Mouse (Mus musculus): Measurements from ENCODE around the gene B230217C12Rik.

B230217C12Rik gene

DNA sequence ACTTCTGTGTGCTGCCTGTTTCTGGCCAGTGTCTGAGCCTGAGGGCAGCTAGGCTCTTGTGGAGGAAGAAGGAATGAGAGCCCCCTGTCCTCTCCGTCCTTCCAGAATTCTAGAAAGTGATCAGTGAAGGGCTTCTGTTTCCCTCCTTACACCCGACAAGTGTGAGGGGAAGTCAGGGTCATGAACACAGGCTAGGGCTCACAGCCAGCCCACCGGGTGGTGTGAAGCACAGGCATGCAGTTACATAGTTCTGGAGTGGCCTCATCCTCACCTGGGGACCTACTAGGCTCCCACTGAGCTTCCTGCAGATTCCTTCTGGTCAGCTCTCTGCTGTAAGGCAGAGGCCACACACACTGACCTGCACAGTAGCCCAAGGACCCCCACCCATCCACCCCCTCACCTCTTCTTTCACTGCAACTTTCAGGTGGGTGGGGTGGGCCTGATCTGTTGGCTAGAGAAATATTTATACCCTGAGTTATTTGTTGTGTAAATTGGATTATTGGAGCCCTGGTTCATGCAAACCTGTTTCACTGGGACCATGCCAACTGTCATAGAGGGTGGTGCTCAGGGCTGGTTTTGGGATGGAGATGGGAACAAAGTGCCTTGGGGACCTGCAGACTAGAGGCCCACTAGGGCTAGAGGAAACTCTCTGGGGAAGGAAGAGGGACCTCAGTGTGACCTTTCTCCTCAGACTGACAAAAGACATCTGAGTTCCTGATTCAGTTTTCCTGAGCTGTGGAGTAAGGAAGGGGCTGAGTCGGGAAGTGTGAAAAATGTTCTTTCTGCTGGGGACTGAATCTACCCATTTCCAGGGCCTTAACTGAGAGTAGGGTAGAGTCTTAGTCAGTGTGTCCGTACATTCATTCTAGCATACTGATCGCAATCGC, 31.1 kb upstream of the B230217C12Rik start:
- peak; percentile 18 for DNase-seq

DNA sequence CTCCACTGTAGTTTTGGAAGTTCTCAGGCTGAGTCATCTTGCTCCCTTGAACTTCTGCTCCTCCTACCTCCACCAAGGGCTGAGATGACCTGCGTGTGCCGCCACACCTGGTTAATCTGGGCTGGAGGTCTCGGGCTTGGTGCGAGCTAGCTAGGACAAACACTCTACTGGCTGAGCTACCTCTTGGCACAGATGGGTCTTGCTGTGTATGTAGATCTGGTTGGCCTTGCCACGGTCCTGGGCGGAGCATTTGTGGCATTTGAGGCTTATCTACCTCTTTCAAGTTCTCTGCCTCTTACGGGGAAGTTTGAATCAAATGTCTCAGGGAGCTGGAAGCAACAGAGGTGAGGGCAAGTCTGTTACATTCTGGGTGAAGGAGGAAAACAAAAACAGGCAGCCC, 30.2 kb upstream of the B230217C12Rik start:
- DNase-seq: peak; percentile 50

GRCm38 (mm10) chr11:97810970-97811369, 29.6 kb upstream of the B230217C12Rik start:
- DNase-seq: no peak

GRCm38 (mm10) chr11:97811569-97812362, 28.8 kb upstream of the B230217C12Rik start:
- DNase-seq: peak; percentile 80

- no peak for DNase-seq
These were observed 28.1 kb upstream of the B230217C12Rik start for GRCm38 (mm10) chr11:97812491-97812921.

DNA sequence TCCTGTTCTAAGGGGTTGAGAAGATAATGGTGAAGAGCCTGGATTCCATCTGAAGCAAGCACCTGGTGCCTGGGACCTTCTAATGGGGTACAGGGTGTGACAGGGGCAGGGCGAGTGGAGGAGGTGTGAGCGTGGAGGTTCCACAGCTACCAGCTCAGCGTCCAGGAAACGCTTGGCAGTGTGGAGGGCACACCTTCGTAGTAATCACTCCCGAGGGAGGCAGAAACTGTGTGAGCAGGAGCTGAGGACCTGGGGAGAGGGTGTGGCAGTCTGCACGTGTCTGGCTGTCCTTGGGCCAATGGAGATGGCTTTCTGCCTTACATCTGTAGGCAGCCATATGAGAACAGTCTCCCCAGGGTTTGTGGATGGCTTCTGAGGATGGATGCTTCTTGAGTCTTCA, 27.5 kb upstream of the B230217C12Rik start:
- DNase-seq: no peak

- peak; percentile 78 for DNase-seq
These were observed 26.6 kb upstream of the B230217C12Rik start for GRCm38 (mm10) chr11:97813746-97814515.

GRCm38 (mm10) chr11:97815736-97816135, 24.8 kb upstream of the B230217C12Rik start:
- DNase-seq: no peak

- DNase-seq: no peak
These were observed 24.4 kb upstream of the B230217C12Rik start for GRCm38 (mm10) chr11:97816176-97816575.

DNA sequence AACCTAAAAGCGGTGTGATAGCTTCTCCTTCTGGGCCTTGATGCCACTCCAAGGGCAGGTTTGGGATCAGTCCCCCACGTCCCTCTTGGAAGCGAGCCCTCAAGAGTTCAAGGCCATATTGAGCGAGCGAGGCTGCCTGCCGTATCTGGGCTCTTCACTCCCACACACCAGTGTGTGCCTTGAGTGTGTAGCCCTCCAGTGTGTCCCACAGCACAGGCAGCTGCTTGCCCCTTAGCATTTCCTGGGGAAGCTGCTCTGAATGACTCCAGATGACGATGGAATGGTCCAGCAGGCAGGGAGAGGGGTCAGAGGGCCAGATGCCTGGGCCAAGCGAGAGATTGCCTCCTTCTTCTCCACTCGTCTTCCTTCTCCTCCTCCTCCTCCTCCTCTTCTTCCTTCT, 23.7 kb upstream of the B230217C12Rik start:
- DNase-seq: peak; percentile 25

- peak; percentile 71 for DNase-seq
These were observed 23.2 kb upstream of the B230217C12Rik start for GRCm38 (mm10) chr11:97817379-97817778.

GRCm38 (mm10) chr11:97818003-97818402, 22.6 kb upstream of the B230217C12Rik start:
- DNase-seq: no peak

GRCm38 (mm10) chr11:97818571-97818970, 22.0 kb upstream of the B230217C12Rik start:
- no peak for DNase-seq

GRCm38 (mm10) chr11:97819102-97819501, 21.5 kb upstream of the B230217C12Rik start:
- DNase-seq: no peak

DNA sequence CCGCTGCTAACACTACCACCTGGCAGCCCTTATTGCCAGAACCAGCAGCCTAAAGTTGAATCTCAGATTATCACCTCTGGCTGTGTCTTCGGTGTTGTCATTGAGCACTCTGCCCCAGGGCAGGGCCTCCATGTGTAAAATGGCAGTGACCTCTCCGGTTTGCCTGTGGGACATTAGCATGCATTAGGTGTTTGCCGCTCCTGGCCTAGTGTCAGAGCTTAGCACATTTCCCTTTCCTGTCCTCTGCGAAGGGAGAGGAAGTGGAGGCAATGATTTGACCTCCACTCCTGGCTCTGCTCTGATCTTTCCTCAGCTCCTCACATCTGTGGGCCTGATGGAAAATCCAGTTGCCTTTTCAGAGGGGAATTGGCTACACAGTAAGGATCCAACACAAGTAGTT, 20.7 kb upstream of the B230217C12Rik start:
- DNase-seq: no peak

DNA sequence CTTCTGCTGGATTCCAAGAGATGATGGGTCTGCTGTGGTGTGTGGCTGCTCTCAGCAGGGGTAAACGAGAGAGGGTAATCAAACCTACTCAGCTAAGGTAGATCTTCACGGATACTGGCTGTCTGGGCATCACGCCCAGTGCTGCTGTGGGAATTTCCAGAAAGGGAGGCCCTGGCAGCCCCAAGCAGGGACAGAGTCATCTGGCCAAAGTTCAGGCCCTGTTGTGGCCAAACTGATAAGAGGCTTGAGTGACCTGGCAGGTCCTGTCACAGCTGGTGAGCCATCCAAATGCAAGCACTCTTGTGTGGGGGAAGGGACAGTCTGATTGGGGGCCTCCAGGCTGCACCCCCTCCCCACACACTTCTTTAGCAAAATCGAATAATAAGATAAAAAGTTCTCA, 19.7 kb upstream of the B230217C12Rik start:
- peak; percentile 89 for DNase-seq

GRCm38 (mm10) chr11:97821401-97822064, 19.0 kb upstream of the B230217C12Rik start:
- no peak for DNase-seq

- DNase-seq: peak; percentile 28
These were observed 17.6 kb upstream of the B230217C12Rik start for GRCm38 (mm10) chr11:97822840-97823603.

GRCm38 (mm10) chr11:97824168-97824567, 16.4 kb upstream of the B230217C12Rik start:
- no peak for DNase-seq

DNA sequence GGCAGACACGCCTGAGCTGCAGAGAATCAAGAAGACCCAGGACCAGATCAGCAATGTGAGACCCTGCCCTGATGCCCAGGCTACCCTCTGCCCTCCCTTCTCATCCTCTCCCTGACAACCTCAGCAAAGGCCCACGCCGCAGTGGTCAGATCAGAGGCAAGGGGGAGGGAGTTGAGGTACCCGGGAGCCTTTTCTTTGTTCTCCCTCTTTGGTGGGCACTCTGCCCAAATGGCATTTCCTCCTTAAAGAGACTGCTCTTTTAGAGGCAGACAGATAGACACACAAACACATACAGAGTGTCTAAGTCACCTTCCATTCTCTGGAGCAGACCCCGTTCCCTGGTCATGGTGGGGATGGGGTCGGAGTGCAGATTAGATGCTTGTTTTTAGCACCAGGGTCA, 15.7 kb upstream of the B230217C12Rik start:
- DNase-seq: no peak

- DNase-seq: no peak
These were observed 15.3 kb upstream of the B230217C12Rik start for GRCm38 (mm10) chr11:97825295-97825694.

DNA sequence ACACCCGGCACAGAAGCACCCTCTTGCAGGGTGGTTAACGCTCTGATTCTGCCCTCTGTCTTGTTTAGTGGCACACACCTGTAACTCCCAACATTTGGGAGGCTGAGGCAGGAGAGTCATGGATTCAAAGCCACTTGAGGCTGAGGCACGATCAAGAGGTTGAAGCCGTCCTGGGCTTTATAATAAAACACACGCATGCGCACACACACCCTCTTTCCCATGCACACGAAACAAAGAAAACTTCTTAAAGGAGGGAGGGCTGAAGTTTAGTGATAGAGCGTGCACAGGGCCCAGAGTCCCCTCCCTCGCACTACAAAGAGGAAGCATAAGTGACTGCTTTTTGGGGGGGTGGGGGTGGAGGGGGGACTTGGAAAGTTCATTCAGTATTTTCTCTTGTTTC, 14.6 kb upstream of the B230217C12Rik start:
- DNase-seq: no peak

All from kidney, adult 18-20 months (tissue).